Mouse (Mus musculus) brain, embryonic 14.5 days (tissue): Measurements from ENCODE around the gene Supt5.

Source experiments
- CTCF ChIP-seq: fragments of 200-500 bp; IDR thresholded peaks from 2 replicates; pipeline ENCODE4 v1.5.1; 2012; ENCODE audit warnings: inconsistent platforms, mild to moderate bottlenecking, moderate library complexity, borderline replicate concordance; ENCODE audit not compliant: insufficient read depth, insufficient read length; ENCODE audit errors: extremely low read depth
- POLR2A ChIP-seq: fragments of 200-500 bp; IDR thresholded peaks from 2 replicates; pipeline ENCODE4 v1.6.1; 2012; ENCODE audit warnings: mild to moderate bottlenecking, inconsistent platforms, borderline replicate concordance; ENCODE audit not compliant: poor library complexity, insufficient read depth, insufficient read length, severe bottlenecking; ENCODE audit errors: extremely low read depth

DNA sequence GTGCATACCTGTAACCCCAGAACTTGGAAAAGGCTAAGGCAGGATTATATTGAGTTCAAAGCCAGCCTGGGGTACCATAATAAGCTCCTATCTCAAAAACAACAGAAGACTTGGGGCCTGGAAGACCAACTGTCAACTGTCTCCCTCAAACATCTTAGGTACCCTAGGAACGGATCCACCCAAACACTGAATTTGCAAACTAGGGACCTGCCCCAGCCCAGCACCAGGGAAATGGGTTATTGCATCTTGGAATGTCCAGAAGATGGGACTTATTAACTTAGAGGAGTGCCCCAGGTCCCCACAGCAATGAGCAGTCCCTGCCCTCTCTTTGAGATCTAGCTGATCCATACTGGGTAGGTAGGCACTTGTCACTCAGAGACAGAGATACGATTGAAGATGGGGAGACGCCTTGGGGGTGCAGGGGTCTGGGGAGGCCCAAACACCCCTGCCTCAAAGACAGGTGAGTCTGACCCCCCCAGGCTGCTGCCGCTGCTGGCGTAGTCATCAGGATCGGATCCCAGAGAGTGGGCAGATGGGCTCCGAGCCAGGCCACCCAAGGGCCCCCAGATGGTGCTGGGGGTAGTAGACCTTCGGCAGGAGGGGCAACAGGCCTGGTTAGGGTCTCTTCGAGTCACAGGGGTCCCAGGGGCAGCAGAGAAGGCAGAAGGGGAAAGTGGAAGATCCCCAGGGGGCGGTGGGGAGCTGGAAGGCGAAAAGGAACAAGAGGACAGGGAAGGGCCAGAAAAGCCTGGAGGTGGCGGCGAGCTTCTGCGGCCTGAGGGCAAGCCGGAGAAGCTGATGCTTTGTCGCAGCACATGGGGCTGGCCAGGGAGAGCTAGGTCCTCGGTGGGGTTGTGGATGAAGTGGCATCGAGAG, 38.9 kb upstream of the Supt5 start:
- TF ChIP-seq CTCF (no peak), POLR2A (no peak)
